Mouse (Mus musculus) T-cell, adult 2 months (primary cell): ENCODE measurements around the gene Fam118a.
"Not testable (repeated sequence)": the region's sequence is repeated elsewhere in the genome, so short reads cannot be mapped to it uniquely, and the experiment has no call there.

Experiments used
- DNase-seq: peaks from one replicate; pipeline ENCODE4 v3.0.0; 2022; ENCODE audit warnings: low spot score

Fam118a gene

DNA sequence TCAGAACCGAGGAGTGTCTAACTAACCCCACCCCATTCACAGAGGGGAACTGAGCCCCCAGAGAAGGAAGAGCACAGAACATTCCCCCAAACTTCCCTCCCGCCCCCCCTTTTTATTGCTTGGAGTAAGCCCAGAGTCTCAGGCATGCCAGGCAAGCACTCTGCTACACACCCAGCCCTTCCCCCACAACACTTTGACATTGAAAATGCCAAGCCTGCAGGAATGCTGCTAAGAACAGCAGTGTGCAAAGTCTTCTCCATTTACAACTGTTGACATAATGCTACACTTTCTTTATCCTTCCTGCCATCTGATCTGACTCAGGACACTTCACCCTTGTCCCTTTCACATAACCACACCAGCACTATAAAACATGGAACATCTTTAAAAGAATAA, 16.1 kb upstream of the Fam118a start:
- DNase-seq = no peak

DNA sequence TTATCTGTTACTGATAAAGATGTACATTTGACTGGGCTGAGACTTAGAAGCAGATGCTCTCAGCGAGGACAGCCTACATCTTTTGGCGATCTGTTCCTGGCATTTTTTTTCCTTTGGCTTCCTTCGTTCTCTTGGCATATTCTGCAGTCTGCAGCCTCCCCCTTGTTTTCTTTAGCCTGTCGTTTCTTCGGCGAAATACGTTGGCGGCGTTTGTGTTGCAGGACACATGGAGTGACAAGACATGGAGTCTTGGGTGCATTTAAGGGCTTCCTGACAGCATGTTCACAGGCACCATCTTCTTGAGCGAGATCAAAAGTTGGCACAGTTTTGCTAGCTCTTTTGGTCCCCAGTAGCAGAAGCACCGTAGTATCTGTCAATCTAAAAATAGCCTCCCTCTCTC, 13.0 kb upstream of the Fam118a start:
- no peak for DNase-seq

DNA sequence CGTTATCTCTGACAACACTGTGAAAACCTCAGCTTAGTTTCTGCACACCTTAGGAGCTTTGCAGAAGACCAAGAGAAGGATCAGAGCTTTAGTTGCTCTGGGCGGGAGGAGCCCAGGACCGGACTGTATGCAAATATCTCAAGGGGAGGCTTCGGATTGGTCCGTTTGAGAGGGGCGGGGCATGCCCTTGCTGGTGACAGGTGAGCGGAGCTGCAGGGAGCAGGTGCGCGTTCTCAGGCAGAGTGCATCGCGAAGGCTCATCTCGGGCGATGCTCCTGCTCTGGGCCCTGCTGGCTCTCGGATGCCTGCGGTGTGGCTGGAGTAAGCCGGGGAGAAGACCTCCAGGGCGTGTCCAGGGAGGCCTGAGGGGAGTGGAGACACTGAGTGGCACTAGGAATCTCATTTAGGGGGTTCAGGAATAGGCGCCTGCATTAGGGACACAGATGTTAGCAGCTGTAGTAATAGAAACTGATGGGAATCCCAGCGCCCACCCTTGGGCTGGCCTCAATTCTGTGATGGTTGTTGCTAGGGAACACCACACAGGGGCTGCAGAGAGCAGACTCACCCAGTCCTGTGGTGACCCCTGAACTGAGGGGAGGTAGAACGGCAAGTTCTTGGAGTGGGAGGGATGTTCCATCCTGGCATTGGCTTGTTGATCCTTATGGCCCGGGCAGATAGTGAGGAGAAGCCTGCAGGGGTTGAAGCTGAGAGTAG, 11.6 kb upstream of the Fam118a start, which contains the start of gene Upk3a:
Upk3a (plus strand) TSS at position 191 of the 714 bp plus-strand sequence.
- DNase-seq = peak; percentile 23

DNA sequence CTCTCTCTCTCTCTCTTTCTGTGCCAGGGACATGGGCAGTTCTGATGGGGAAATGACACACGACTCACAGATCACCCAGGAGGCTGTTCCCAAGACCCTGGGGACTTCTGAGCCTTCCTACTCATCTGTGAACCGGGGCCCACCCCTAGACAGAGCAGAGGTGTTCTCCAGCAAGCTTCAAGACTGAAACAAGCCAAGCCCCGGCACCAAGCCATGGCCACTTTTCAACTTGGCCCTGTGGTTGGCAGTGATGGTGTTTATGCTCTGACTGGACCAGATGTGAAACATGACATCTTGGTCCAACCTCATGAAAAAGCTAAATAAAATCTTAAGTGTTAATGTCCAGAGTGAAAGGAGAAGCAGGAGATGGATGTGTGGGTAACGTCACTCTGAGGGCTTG, 6.5 kb upstream of the Fam118a start:
- DNase-seq = no peak

DNA sequence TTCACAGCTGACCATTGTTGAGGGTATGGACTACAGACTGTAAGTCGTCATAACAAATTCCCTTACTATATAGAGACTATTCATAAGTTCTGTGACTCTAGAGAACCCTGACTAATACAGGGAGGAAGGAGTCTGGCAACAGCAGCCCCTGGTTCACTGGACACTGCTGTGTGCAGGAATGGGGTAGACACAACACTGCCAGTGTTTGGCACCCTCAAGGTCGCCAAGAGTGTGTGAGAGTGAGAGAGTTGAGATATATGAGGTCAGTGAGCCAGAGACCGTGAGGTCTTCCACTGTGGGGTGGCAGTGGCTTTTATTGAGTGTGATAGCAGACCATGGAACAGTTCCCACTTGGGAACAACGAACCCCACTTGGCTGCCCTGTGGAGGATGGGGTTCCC, 2.6 kb upstream of the Fam118a start:
- no peak for DNase-seq

DNA sequence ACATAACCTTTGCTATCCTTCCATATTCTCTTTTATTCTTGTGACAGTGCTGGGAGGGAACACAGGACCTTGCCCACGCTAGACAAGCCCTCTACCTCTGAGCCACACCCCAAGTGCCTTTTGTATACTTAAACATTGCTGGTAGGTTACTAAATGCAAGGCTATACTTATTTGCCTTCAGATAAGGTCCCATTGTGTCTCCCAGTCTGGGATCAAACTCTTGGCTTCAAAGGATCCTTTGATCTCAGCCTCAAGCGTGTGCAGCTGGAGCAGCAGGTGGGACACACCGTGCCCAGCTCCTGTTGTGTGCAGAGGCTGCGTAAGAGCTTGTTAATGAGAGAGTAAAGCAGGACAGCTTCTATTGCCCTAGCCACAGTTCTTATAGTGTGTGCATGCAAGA, 1.0 kb upstream of the Fam118a start:
- DNase-seq = no peak

DNA sequence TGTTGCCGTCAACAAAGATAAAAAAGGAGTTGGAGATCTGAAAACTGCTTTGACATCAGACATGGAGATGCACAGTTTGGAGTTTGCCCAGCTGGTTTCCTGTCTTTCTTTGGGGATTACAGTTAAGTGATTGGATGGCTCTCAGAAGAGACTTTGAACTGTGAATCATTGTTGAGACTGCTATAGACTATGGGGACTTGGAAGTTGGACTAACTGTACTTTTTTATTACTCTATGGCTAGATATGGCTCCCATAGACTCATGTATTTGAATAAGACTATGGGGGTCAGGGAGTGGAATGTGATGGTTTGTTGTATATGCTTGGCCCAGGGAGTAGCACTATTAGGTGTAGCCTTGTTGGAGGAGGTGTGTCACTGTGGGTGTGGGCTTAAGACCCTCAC, 1.9 kb downstream of the Fam118a start:
- not testable (repeated sequence) for DNase-seq

DNA sequence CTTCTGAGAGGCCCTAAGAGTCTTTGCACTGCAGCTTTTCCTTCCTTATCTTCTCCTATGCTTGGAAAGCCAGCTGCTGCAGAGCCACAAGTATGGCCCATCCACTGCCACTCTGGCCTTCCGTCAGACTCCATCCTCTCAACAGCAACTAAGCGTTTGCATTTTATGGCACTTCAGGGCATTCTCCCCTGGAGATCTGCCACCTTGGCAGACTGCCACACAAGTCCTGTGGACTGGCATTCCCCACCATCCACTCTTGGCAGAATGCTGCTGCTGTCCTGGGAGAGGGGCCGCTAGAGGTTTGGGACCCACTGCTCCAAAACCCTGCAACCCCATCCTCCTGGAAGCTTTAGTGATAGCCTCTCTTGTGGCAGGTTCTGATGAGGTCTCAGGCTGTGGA, 3.1 kb downstream of the Fam118a start:
- no peak for DNase-seq

DNA sequence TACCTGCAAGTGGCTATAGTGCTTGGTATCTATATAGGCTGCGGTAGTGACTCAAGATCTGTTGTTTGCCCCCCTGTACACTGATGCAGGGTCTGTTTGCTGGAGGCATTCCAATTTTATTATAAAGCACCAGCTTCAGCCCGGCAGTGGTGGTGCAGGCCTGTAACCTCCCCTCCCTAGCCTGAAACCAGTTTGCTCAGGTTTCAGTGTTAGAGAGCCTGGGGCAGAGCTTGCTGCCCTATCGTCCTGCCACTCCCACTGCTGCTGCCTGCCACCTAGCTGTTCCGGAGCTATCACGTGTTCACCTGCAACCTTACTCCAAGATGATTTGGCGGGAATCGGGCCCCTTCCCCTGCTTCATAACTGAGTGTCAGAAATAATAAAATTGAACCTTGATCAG, 5.2 kb downstream of the Fam118a start:
- DNase-seq = not testable (repeated sequence)

DNA sequence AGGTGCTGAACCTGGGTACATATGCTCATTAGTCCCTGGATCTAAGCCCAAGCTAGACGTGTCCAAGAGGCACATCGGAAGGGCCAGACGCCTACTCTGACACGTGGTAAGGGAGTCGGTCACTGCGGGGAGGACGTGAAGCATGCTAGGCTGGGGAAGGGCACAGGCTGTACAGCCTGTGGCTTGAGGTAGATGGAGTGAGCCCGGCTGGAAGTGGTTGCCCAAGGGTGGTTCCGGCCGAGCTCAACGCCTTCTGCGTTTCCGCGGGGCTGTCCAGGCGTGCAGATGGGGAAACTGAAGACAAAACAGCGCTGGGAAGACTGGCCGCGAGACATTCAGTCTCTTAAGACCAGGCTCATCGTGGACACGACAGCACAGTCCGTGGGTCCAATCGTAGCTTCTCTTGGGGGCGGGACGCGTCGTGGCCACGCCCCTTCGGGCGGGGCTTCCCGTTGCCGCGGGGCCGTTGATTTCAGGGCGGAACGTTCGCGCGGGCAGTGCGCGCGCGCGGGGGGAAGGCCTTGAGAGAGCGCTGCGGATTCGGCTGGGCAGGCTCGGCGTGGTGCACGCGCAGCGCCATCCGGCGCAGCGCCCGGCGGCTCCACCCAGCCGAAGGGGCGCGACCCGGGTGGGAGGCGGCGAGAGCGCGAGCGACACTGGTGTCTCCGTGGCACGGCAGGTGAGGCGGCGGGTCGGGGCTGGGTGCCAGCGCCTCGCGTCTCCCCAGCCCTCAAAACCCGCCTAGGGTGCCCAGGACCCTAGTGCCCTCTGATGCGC, 8.0 kb downstream of the Fam118a start:
- DNase-seq = peak; percentile 98

DNA sequence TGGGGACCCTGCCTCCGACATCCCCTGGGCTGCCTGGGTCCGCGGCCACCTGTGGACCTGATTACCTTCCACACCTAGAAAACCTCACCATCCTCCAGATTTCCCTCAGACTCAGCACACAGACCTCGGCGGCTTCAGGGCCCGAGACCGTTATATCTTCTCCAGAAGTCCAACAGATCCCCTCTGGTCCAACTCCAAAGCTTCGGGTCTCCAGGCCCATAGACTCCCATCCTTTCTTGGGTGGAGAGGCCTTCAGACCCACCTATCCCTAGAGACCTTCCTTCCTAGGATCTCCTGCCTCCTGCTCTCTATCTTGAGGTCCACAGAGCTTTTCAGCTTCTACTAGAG, 8.6 kb downstream of the Fam118a start:
- no peak for DNase-seq

DNA sequence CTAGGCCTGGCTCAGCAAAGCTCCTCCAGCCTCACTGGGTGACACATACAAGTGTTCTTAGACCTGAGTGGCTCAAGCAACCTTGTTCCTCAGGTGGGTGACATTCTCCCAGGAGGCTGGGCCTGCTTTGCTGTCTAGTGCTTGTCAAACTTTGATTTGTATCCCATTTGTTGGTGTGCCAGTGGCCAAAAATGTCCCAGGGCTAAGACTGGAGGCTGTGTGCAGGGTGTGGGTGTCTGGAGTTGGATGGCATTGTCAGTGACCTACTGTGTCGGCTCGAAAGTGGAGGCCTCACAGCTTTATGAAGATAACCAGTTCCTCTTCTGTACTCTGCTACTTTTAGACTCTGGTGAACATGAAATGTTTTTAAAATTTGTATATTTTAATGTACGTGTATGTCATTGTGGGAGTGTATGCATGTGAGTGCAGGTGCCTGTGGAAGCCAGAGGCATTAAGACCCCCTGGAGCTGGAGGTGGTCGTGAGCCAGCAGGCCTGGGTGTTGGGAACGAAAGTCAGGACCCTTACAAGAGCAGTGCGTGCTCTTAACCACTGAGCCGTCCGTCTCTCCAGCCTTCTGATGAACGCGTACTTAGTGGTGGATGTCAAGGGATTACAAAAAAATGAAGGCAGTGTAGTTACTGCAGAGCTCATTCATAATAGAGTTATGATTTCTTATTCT, 12.9 kb downstream of the Fam118a start:
- peak; percentile 12 for DNase-seq

DNA sequence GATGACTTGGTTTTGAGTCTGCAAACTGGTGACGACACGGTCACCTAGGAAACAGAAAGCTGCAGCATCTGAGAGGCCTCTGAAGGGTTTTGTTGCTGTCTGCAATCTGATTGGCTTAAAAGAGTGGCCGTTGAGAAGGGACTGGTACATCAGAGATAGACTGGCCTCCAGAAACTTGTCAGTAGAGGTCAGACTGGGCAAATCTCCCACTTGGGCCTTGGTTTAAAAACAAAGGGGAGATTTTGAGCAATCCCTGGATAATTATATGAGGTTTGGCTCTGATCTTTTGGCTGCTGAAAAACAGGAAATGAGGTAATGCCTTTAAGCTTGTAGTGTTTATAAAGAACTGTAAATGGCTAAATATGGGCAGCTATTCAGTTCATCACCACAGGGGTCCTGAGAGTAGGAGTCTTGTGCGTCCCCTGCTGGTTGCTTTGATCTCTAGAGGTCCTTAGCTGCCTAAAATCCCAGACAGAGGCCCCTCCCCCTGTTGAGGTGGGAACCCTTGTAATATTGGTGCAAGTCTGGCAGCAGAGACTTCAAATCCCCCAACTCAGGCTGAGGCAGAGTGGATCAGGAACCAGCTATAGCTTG, 13.7 kb downstream of the Fam118a start:
- peak; percentile 89 for DNase-seq

DNA sequence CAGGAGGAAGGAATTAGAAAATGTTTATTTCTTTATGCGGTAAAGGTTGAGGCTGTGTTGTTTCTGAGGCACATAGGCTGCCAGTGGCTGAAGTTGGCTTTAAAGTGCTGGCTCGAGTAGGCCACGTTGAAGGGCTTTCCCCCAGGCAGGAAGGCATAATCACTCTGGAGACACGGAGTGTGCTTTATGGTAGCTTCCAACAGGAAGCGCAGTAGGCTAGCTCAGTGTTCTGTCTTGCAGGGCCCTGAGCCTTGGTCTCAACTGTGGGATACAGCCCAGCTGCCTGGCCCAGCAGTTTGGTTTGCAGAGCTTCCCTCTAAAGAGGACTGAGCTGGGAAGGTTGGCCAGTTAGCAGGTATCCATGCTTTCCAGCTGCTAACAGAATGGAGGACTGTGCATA, 14.4 kb downstream of the Fam118a start:
- DNase-seq = peak; percentile 45

DNA sequence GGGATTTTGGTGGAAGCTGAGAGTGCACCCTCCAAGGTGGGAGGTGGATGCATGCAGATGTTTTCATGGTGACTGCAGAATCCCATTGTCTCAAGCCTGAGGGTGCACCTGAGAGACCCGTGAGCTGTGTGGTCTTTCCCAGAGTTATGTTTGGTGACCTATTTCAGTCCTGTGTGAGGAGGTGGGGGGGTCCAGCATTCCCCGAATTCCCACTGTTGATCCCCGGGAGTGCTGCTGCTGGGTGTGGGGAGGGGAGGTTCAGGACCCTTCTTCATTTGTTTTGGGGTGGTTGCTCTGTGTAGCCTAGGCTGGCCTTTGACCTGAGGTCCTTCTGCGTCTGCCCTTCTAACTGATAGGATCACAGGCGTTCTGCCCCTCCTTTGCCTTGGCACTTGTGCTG, 15.0 kb downstream of the Fam118a start:
- no peak for DNase-seq

DNA sequence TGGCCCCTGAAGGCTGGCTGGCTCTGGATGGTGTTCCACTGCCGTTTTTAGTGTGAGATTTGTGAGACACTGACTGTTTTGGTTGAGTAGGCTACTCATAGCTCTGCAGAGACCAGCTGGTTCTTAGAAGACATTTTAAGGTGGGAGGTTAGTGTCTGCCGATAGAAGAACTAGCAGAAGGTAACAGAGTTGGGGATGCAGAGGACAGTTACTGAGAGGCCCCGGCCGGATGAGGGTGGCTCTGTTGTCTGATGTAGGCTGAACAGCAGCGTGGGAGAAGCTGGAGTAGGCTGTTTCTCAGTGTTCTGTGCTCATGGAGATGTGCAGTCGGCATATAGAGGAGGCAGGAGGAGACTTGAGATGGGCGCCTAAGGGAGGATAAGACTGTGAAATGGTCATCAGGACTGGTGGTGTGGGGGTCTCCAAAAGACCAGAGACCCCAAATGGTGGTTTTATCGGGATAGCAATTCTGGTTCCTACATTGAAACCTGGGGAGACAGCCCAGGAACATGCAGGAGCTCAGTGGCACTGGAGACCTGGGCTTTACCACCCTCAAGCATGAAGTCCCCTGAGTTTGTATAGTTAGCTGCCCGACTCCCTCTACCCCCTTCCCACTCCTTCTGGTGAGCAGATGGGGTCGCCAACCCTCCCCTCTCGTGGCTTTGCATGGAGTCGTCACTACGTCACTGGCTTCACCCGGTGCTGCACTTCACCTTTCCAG, 17.6 kb downstream of the Fam118a start:
- DNase-seq = no peak

DNA sequence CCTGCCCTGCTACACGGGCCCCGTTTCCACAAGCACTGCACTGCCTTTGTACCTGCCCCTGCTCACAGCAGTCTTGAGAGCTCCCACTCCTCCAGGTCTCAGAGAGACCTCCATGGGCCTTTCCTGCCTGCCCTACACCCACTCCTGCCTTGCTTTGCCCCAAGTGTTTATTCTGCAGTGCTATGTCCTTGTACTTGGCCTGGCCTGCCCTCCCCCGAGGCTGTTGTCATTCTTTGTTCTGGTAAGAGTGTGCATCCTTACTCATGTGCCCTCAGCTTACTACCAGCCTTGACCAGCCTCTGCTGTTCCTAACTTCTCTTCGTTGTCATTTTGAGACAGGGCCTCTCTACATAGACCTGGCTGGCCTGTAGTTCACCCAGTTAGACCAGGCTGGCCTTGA, 19.1 kb downstream of the Fam118a start:
- DNase-seq = no peak

DNA sequence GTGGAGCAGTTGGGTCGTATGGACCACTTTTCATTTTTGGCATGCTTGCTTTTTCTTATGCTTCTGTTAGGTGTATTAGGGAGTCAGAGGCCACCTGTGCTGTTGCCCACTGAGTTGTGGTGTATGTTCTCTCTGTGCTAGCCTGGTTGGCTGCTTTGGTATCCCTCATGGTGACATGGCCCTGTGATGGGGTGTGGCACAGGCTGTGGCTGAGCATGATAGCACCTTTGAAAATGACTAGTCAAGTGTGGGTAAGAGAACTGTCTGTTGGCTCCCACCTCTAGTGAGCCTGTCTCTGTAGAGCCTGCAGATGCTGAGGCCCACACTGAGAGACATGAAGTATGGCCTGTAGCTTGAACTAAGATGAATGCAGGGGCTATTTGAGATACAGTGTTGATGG, 21.0 kb downstream of the Fam118a start:
- DNase-seq = no peak

DNA sequence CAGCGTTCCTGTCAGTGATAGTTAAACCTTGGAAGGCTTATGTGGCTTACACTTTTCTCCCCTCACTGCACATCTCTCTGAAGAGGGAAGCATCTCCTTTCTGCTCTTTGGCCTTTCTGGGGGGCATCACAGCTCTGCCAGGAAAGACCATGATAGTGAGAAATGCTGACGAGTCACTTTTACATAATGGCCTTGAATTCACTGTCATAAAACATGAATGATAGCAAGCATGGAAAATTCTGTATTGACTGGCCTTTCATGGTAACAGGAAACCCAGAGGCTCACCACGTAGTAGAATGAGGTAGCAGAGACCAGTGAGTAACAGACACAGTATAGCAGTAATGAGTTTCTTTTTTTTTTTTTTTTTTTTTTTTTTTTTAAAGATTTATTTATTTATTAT, 25.4 kb downstream of the Fam118a start:
- DNase-seq = no peak

DNA sequence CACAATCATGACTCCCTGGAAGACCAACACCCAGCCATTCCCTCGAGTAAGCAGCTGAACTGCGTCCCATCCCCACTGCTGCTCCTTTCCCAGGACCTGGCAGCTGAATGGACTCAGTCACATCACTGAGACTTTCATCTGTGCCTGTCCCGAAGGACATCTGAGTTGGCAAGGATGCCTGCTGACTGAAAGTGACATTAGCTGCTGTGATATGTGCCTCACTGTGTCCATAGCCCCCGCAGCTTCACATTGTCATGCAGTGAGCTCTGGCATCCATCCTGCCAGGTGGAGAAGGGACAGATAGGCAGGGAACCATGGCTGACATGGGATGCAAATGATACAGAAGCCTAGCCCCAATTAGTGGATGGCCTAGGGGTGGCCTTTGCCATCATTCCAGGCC, 26.4 kb downstream of the Fam118a start:
- DNase-seq = no peak

DNA sequence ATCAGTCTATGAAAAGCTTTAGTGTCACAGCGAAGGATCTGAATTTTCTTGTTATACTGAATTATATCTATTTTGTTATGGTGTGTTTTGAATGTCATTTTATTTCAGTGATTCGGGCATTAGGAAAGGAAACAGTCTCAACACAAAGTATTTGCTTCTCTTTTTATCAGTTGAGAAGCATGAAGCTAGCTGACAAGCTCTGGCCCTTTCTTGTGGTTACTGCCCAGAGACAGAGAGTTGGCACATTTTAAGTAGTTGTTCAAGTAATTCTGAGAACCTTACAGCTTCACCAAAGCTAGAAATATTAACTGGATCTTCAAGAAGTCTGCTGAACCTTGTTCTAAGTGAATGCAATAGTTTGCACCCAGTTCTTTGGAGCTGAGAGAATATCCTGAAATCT, 34.7 kb downstream of the Fam118a start:
- DNase-seq = no peak

DNA sequence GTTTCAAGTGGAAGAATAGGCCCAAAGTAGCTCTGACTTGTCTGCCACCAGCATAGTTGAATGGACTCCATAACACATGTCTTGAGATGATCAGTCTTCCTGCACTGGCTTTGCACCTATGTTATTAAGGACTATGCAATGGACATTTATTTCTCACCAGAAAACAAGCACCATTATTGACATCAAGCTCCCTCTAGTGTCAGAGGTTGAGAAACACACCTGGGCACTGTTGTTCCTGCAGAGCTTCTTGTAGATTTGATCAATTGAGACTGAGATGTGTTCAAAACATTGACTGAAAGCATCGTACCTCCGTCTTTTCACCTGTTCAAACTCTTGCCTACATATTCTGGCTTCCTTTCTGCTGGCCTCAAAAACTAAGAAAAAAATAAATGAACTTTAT, 41.8 kb downstream of the Fam118a start:
- peak; percentile 61 for DNase-seq
